Mouse (Mus musculus): ENCODE data around the gene Bmp2k. TPM values are rescaled to one million over a fixed set of nuclear protein-coding genes. Genes with fewer than 3 reads are reported as not detected.
A peak's percentile ranks its signal among the peaks of the same experiment; 100 is the strongest.
"Not testable (repeated sequence)": the region's sequence is repeated elsewhere in the genome, so short reads cannot be mapped to it uniquely, and the experiment has no call there.

The Bmp2k gene
- total RNA-seq, 4 experiments from 2014 or later, result 21.9 to 35.4 (median 29.1) TPM

DNA sequence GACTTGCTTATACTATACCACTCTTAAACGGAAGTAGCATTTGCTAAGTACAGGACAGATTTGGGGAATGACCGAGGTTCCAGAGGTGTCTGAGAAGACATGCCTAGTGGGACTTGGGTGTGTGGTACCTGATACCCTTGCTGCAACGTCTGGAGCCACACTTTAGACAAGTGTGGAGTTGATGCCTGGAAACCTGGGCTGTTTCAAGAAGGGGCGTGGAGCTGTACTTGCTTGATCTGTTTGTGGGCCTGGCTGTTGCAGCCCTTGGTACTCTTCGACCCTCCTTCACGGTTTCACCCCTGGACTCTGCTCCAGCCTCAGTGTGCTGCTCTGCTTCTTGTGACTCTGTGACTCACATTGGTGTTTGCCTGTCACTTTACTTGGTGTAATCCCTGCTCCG is 5.4 kb downstream of the Bmp2k start:
- DNase-seq, result no peak

DNA sequence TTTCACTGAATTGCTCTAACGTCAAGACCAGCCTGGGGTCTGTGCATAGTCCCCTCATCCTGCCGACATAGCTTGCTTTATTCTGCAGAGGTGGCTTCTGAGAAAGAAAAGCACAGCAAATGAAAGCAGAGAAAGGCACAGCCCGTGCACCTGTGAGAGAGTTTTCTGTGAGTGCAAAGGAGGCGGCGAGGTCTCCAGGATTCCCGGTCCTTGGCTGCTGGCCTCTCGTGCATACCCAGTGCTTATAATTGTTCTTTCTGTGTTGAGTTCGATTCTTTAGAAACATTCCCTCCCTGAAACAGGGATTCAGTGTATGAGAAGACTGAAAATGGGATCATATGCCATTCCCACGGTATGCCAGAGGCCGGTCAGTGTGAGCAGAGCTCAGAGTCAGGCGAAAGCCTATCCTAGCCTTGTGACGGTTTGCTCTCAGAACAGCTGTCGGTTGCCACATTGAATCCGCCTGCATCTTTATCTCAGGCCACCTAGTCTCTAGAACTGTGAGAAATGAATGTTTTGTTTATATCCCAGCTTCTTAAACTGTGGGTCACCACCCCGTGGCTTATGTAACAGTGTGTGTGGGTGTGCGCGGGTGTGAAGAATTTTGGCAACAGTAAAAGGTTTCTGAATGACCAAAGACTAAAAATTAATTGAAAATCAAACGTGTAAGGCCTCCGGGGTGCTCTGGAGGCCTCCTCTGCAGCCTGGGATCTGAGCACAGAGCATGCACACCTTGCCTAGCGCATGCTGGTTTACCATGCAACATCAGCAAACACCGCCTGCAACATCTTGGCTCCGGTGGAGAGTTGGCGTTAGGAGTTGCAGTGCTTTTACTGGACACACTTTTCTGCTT is 6.9 kb downstream of the Bmp2k start:
- no peak for DNase-seq

DNA sequence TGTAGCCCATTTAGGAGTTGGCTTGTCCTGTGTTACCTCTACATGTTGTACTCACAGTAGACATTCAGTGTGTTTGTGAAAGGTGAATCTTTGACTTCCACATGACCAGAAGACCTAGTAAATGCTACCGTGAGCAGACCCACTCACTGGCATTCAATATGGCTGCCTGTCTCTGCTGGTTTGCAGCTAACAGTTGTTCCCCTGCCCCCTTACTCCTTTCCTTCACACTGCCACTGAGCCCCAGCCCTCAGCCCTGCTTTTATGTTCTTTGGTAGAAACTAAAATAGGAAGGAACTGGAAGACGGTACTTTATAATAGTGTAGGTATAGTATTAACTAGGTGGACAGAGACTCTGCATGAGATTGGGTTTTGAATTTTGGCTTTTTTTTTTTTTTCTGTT is 8.4 kb downstream of the Bmp2k start:
- no peak for DNase-seq

DNA sequence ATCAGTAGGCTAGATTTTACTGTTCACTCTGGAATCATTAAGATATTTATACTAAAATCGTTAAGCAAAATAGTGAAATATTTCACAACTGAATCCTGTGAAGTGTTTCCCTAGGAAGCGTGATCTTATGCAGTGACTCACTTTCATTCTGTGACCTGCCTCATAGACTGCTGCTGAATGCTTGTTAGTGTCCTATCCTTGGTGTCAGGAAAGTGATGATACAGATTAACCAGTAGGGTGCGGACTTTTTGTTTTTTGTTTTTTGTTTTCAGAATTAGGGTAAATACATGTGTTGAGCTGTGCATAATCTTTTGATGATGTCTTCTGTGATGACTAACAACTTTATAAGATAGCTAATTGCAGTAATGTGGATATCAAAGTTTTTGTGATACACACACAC is 9.4 kb downstream of the Bmp2k start:
- DNase-seq, result no peak

DNA sequence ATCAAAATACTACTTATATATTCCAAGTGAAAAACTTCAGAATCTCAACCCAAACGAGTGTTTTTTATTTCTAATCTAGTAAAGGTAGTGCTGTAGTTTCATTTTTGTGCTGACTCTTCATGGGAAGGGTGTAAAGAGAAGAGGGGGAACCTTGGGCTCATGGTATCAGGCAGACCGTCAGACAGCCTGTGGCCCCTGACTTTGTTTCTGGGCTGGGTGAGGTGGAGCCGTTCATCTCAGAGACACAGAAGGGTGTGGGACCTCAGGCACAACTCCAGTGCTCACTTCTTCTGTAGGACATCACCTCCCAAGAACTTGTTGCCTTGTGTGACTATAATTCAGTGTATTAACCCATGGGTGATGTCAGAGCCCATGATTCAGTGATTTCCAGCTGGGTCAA is 10.0 kb downstream of the Bmp2k start:
- DNase-seq, result no peak

DNA sequence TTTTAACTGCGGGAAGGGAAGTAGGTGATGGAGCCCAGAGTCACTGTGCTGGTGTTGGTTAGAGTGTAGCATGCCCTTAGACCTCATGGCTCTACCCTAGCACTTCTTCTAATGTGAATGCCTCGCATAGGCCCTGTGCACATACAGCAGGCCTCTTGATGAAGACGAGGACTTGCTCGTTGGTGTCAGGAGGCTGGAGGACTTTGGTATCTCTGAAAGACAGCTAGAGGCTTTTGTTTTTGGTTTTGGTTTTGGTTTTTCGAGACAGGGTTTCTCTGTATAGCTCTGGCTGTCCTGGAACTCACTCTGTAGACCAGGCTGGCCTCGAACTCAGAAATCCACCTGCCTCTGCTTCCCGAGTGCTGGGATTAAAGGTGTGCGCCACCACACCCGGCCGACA is 11.7 kb downstream of the Bmp2k start:
- DNase-seq, result not testable (repeated sequence)

DNA sequence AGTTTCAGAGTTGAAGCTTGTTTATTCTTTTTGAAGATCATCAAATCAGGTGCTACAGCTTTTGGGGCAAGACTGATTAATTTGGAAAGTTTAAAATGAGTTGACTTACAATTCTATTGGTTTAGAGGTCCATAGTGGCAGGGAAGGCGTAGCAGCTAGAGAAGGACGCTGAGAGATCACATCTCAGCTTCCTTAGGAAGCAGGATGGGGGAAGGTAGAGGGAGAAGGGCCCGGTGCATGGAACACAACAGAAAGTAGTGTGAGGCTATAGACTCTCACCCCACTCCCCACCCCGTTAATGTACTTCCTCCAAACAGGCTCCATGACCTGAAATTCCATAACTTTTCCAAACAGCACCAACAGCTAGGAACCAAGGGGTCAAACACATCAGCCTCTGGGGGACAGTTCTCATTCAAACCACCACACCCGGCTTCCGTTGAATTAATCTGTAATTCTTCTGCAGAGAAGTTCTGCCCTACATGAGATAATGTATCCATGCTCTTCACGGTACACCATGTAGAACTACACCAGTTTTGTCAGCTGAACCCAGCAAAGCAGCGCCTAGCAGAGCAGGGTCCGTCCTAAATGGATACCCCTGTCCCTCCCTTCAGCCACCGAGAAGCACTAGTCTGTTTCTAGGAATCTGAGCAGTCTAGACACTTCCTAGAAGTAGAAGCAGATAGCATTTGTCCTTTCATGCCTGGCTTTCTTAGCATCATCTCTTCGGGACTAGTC is 12.3 kb downstream of the Bmp2k start:
- DNase-seq, result no peak

DNA sequence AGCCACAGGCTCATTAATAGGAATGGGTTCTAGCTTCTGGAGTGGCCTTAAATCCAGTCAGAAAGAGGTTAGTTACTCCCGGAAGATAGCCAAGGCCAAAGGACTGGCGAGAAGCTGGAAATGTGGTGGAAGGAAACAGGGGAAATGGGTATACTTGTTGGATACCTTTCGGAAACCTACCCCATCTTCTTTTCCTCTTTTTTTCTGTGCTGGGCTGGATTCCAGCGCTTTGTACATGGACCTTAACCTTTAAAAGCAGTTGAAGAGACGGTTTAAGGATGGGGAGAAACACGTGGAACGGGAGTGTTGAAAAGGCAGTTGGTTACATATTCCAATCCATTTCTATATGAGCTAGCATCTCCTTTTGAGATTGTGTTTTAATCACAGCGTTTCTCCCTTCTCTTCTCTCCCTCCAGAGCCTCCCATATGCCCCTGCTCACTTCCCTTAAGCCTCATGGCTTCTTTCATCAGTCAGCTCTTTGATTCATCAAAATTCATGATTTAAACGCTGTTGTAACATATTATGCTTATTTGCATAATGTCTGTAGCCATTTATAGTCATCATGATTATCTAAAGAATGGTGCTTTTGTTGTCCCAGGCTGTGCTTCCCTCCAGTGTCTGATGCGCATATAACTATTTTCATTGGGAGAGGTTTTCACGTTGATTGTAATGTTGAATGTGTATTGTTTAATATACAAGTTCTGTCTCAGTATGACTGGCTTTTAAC is 18.5 kb downstream of the Bmp2k start:
- no peak for DNase-seq

DNA sequence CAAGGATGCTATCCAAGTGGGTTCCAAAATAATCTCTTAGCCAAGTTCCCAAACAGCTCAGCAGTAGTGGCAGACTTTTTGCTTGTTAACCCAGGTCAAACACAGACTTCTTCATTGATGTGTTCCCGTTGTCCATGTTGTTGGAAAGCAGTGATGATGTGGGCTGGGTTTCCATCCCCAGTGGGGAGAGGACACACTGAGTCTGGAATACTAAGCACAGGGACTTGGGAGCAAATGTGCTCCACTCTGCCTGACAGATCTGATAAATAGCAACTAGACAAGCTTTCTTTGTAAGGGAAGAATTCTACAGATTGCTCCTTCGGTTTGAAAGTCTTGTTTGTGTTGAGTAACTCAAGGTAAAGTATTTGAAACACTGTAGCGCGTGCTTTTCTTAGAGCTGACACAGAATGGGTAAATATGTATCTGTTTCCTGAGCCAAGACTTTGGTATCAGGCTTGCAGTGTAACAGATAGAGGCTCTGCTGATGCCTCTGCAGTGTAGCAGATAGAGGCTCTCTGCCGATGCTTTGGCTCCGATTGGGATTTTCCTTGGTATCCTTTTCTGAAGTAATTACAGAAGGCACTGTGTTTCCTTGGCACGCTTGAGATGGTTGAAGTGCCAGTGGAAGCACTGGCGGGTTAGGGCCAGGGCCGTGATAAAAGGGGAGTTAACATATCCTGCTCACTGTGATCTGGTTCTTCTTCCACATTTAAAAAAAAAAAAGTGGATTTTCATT is 19.5 kb downstream of the Bmp2k start:
- DNase-seq, result no peak

DNA sequence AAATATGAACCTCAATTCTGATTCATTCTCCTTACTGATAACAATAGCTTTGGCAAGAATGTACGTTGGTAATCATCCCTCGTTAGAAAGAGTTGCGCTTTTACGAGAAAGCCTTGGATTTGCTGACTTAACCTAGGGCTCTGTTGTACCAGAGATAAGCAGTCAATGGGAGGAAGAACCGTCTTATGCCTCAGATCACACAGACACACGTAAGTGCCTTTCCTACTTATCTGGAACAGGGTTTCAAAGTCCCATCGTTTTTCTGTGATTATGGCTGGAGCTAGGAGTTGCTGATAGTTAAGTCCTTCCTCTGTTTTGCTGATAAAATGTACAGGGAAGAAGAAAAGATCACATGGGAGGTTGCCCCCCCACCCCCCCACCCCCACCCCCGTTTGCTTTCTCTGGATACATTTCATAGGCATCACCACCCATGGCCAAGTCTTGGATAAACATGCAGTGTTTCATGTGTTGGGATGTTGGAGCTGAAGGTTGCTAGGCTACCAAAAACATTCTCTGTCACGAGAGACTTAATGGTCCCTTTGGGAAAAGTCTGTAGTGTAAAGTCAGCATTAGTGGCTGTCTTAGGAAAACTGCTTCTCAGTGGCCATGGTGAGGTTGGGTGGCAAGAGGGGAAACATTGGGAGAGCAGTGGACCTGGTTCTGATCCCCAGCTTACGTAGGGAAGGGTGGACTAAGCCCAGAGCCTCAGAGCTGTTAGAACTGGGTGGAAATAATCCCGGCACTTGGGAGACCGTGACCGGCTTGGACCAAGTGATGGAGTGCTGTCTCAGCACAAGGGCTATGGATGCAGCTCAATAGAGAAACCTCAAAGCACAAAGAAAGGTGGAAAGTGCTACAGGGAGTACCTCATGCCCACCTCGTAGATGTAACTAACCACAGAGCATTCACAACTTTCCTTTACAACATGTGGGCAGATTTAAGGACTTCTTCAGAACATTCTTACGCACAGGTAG is 25.1 kb downstream of the Bmp2k start:
- DNase-seq, result no peak

DNA sequence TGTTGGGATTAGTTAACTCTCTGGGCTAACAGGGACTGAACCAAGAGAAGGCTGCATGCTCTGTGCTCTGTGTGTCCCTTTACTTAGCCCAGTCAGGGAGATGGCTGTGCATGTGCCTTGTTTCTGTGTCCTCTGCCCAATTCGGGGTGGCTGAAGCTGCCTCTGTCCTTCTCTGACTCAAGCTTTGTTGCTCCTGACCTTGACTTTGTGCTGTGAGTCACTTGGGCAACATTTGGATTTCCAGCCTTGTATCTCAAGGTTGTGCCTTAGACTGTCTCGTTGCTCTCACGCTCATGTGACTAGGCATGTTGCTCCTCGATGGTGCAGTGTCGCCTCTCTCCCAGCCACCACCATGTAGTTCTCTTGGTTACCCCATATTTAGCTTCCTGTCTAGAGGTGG is 27.3 kb downstream of the Bmp2k start:
- peak; percentile 81 for DNase-seq

DNA sequence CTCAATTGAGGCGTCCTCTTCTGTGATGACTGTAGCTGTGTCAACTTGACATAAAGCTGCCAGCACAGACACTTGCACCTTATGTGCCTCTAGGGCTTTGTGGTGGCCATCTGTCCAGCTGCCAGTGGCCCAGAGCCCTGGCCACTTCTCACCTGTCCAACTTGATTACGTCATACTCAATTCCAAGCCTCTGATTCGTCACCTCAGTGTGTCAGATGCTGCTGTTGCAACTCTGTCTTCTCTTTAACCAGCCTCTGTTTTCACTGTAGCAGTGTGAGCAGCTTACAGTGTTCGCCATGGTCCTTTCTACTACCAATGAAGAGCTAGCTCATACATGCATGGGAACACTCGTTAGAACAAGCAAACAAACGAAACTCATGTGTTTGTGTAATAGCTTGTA is 28.2 kb downstream of the Bmp2k start:
- no peak for DNase-seq

DNA sequence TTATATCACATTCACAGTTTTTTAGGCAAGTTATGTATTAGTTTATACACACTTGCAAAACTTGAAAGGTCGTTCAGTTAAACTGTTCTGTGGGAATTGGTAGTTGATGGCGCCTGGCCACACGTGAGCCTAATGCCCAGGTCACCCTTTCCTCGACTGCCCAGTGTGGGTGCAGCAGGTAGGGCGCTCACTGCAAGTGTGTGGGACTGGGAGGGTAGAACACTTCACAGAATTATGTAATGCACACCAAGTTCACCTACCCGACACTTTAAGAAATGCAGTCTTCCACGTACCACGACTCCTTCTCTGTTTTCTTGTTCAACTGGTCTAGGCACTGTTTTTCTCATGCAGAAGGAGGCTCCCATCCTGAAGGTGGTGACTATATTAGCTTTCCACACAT is 30.5 kb downstream of the Bmp2k start:
- no peak for DNase-seq

DNA sequence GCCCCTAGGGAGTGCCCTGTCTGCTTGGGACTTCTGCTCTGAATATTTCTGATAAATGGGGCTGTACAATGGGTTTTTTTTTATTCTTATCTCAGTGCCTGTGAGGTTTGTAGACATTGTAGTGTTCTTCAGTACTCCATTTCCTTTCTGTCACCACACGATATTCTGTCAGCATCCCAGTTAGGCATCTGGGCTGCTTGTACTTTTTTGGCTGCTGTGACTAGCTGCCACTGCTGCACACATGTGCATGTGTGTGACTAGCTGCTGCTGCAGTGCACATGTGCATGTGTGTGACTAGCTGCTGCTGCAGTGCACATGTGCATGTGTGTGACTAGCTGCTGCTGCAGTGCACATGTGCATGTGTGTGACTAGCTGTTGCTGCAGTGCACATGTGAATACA is 31.4 kb downstream of the Bmp2k start:
- not testable (repeated sequence) for DNase-seq

DNA sequence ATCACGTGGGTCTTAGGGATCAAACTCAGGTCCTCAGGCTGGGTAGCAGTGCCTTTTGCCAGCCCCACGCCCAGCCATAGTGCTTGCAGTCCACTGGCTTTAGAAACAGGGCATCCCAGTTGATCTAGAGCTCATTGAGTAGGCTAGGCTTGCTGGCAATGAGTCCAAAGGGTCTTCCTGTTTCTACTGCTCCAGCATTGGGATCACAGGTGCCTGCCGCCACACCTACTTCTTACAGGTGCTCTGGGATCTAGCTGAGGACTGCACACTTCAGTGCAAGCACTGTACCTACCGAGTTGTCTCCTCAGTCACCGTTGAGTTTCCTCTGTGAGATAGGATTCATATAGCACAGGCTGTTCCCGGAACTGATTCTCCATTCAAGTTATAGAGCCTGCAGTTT is 34.3 kb downstream of the Bmp2k start:
- DNase-seq, result no peak

DNA sequence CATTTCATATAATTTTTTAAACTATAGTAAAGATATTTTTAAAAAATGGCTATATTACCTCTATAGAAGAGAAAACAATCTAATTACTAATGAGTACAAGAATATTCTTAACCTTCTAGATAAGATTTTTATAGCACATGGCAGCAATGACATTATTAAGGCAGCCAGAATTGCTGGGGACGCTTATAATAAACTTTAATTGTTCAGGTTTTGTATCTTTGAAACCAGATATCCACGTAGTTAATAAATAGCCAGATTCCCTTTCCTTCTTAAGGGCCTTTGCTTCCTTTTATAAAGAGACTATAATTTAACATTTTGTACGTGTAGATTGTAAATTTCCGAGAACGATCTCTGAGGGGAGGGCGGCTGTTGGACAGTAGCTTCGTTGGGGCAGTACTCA is 47.8 kb downstream of the Bmp2k start:
- no peak for DNase-seq

DNA sequence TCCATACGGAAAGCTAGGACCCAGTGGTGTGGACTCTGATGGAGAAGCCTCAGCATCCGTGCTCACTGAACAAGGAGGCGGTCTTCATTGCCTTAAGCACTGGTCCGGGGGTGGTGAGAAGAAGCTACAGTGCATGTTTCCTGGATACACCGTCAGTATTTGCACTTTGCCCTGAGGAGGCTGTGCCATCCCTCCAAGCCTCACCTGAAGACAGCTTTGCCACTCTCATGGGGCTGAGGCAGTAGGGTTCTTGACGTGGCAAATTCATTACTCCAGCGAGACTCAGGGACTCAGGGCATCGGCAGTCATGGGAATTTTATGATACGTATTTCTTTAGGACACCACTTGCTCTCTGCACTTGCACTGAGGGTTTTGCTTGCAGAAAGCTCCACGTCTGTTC is 49.2 kb downstream of the Bmp2k start:
- no peak for DNase-seq

DNA sequence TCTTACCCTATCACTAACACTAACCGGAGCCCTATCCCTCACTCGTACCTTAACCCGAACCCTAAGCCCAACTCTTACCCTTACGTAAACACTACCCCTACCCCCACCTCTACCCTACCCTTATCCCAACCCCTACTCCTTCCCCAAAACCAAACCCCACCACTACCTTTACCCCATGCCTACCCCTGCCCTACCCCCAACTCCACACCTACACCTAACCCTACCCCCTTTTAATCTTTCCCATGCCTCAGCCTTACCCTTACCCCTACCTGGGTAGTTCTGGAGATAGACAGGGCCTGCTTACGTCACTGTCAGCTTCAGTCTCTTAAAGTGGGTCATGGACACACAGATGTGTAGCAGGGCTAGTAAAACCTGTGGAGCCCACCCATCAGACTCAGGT is 51.4 kb downstream of the Bmp2k start:
- no peak for DNase-seq

DNA sequence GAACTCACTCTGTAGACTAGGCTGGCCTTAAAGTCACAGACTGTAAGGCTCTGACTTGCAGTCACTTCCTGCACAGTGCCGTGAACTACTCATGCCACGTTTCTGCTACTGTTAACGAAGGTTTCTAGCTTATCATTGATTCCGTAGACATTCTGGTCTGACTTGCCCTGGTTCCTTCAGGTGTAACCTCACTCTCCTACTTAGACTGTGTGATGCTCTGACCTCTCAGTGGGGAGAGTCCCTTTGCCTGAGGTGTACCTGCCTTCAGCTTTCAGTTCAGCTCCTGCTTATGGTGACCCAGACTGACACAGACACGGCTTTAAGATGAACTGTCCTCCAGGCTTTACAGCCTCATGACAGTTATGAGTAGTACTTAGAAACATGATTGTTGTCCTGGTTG is 56.7 kb downstream of the Bmp2k start:
- no peak for DNase-seq

DNA sequence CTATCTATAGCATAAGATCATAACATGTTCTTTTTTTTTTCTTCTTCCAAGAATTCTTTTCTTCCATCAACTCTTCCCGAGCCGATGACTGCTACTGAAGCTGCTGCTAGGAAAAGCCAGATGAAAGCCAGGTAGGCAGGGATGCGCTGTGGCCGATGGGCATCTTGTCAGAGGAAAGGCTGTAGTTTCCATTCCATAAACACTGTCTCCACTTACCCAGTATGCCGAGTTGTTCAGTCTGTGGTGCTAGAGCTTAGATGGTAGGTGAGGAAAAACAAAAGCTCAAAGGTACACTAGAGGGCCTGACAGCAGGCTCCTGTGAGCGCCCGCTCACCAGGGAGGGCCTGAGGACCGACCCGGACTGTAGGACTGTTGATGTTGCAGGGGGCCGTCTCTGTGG is 57.3 kb downstream of the Bmp2k start:
- no peak for DNase-seq

DNA sequence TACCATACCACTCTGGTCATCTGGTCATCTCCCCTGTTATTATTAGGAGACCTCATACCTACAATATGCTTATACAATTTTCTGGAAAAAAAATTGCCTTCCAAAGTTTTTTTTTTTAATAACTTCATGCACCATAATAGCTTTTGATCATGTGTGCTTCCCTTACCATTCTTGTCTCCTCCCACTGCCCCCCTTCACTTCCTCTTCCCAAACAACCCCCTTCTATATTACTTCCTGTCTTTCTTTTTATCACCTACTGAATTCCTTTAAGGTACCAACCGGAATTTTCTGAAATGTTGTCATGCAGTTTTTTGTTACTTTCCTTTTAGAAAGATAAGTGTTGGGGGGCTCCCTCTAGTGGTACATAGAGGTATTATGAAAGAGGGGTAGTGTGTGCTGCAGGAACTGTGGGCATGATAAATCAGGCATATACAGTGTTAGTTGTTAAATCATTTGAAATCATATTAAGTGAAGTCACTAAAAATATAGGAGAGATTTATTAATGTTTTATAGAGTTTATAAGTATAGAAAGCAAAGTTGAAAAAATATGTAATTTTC is 58.1 kb downstream of the Bmp2k start:
- no peak for DNase-seq
